Mouse (Mus musculus) brown adipose tissue, adult 24 weeks (tissue): ENCODE results near the gene Tnrc6b. TPM values are rescaled to one million over a fixed set of nuclear protein-coding genes. Genes with fewer than 3 reads are reported as not detected.

Experiments
- H3K27ac ChIP-seq: fragments of 200-500 bp; replicated peaks from 2 replicates; pipeline ENCODE4 v1.5.1; 2012; ENCODE audit warnings: low read depth, mild to moderate bottlenecking, low read length
- H3K4me1 ChIP-seq: fragments of 200-500 bp; 2 replicates; pipeline ENCODE4 v1.6.1; 2012; ENCODE audit warnings: low read length, mixed read lengths; ENCODE audit not compliant: control insufficient read depth, insufficient read depth, insufficient read length
- H3K4me3 ChIP-seq: fragments of 200-500 bp; 2 replicates; pipeline ENCODE4 v1.5.1; 2012; ENCODE audit warnings: low read depth, mild to moderate bottlenecking, low read length, moderate library complexity; ENCODE audit not compliant: insufficient read depth
- polyA plus RNA-seq: library from polyadenylated mRNA; stranded (reverse); fragments of >200 nt; gene quantifications from 2 replicates; pipeline ENCODE4 v1.2.4, GENCODE M21; 2012; ENCODE audit not compliant: missing spikeins, insufficient read depth, insufficient read length

Tnrc6b gene
- polyA plus RNA-seq, 1 experiment = 17.8 TPM

- Histone ChIP-seq H3K4me1 (no peaks in the 10 kb centered on the region; the same call in none of the 2 replicates), H3K4me3 (no peak overlapping the region), H3K27ac (no peak overlapping the region; the same call in 1 of the 2 replicates)
These were observed 227.5 kb downstream of the Tnrc6b start for GRCm38 (mm10) chr15:80938615-80939014.

GRCm38 (mm10) chr15:80939401-80939800 is 228.3 kb downstream of the Tnrc6b start:
- Histone ChIP-seq H3K4me1 (no peaks in the 10 kb centered on the region; the same call in none of the 2 replicates), H3K27ac (no peak overlapping the region), H3K4me3 (no peak overlapping the region)

- H3K27ac ChIP-seq = no peak overlapping the region
- H3K4me1 ChIP-seq = no peaks in the 10 kb centered on the region; the same call in 1 of the 2 replicates
- no peak overlapping the region for H3K4me3 ChIP-seq
These were observed 230.4 kb downstream of the Tnrc6b start for GRCm38 (mm10) chr15:80941468-80942040.

GRCm38 (mm10) chr15:80945851-80946250 is 234.7 kb downstream of the Tnrc6b start:
- no peak overlapping the region for H3K27ac ChIP-seq
- H3K4me1 ChIP-seq = peaks cover 5% of the 10 kb centered on the region

GRCm38 (mm10) chr15:80948145-80949135 is 237.3 kb downstream of the Tnrc6b start, which contains the start of gene Adsl:
Adsl (plus strand) TSS chr15:80948490.
- peak within 1 kb of the TSS; percentile 70 for H3K4me3 ChIP-seq
- H3K4me1 ChIP-seq = peaks cover 5% of the 10 kb centered on the region
- H3K27ac ChIP-seq = peak within 1 kb of the TSS; percentile 81

More at GRCm38 (mm10) chr15:80945851-80946250, 234.7 kb downstream of the Tnrc6b start:
- H3K4me3 ChIP-seq = no peak overlapping the region

- Histone ChIP-seq H3K27ac (no peak overlapping the region), H3K4me3 (peak overlapping the region; percentile 70)
These were observed 238.3 kb downstream of the Tnrc6b start for GRCm38 (mm10) chr15:80949431-80949830.

GRCm38 (mm10) chr15:80950055-80950454 is 238.9 kb downstream of the Tnrc6b start:
- H3K4me3 ChIP-seq = 0 out of 2 replicates have a peak overlapping the region, but pooled peaks have one; percentile 70
- H3K27ac ChIP-seq = no peak overlapping the region
- H3K4me1 ChIP-seq = peaks cover 5% of the 10 kb centered on the region

More at GRCm38 (mm10) chr15:80949431-80949830, 238.3 kb downstream of the Tnrc6b start:
- H3K4me1 ChIP-seq = peaks cover 5% of the 10 kb centered on the region

GRCm38 (mm10) chr15:80953971-80954370 is 242.9 kb downstream of the Tnrc6b start:
- peaks cover 5% of the 10 kb centered on the region for H3K4me1 ChIP-seq
- H3K27ac ChIP-seq = no peak overlapping the region
- no peak overlapping the region for H3K4me3 ChIP-seq

- H3K27ac ChIP-seq = no peak overlapping the region
- H3K4me3 ChIP-seq = no peak overlapping the region
These were observed 243.7 kb downstream of the Tnrc6b start for GRCm38 (mm10) chr15:80954861-80955260.

GRCm38 (mm10) chr15:80955836-80956438 is 244.8 kb downstream of the Tnrc6b start:
- Histone ChIP-seq H3K4me3 (no peak overlapping the region), H3K4me1 (peaks cover 2% of the 10 kb centered on the region; the same call in 1 of the 2 replicates), H3K27ac (no peak overlapping the region)

More at GRCm38 (mm10) chr15:80954861-80955260, 243.7 kb downstream of the Tnrc6b start:
- H3K4me1 ChIP-seq = peaks cover 2% of the 10 kb centered on the region; the same call in 1 of the 2 replicates

- Histone ChIP-seq H3K4me1 (no peaks in the 10 kb centered on the region), H3K4me3 (no peak overlapping the region), H3K27ac (no peak overlapping the region)
These were observed 258.3 kb downstream of the Tnrc6b start for GRCm38 (mm10) chr15:80969371-80969770.

- peaks cover 5% of the 10 kb centered on the region; the same call in 1 of the 2 replicates for H3K4me1 ChIP-seq
These were observed 263.2 kb downstream of the Tnrc6b start for GRCm38 (mm10) chr15:80974311-80974710.

GRCm38 (mm10) chr15:80975666-80976065 is 264.6 kb downstream of the Tnrc6b start:
- Histone ChIP-seq H3K4me3 (no peak overlapping the region), H3K27ac (no peak overlapping the region), H3K4me1 (peaks cover 5% of the 10 kb centered on the region; the same call in 1 of the 2 replicates)

More at GRCm38 (mm10) chr15:80974311-80974710, 263.2 kb downstream of the Tnrc6b start:
- H3K27ac ChIP-seq = no peak overlapping the region
- H3K4me3 ChIP-seq = no peak overlapping the region

GRCm38 (mm10) chr15:80977620-80978334 is 266.7 kb downstream of the Tnrc6b start, which contains the start of gene Sgsm3:
Sgsm3 (plus strand) TSS chr15:80977765.
- H3K27ac ChIP-seq = no peak within 1 kb of the TSS

More at GRCm38 (mm10) chr15:80977620-80978334, 266.7 kb downstream of the Tnrc6b start, which contains the start of gene Sgsm3:
- Histone ChIP-seq H3K4me1 (peaks cover 5% of the 10 kb centered on the region; the same call in 1 of the 2 replicates), H3K4me3 (peak within 1 kb of the TSS; percentile 95)
